Mouse (Mus musculus) brain, embryonic 14.5 days (tissue): ENCODE measurements around the gene Lhpp.

Experiments used
- CTCF ChIP-seq: fragments of 200-500 bp; IDR thresholded peaks from 2 replicates; pipeline ENCODE4 v1.5.1; 2012; ENCODE audit warnings: inconsistent platforms, mild to moderate bottlenecking, moderate library complexity, borderline replicate concordance; ENCODE audit not compliant: insufficient read depth, insufficient read length; ENCODE audit errors: extremely low read depth
- POLR2A ChIP-seq: fragments of 200-500 bp; IDR thresholded peaks from 2 replicates; pipeline ENCODE4 v1.6.1; 2012; ENCODE audit warnings: mild to moderate bottlenecking, inconsistent platforms, borderline replicate concordance; ENCODE audit not compliant: poor library complexity, insufficient read depth, insufficient read length, severe bottlenecking; ENCODE audit errors: extremely low read depth

- TF ChIP-seq POLR2A (no peak), CTCF (no peak)
Observed at GRCm38 (mm10) chr7:132679117-132679516, 68.7 kb downstream of the Lhpp start.
